Mouse (Mus musculus) 3T3-L1 (cell line): ENCODE measurements around the gene Slc43a1.

Experiments used
- DNase-seq: peaks from one replicate; pipeline ENCODE4 v3.0.0-alpha.2; 2015; ENCODE audit warnings: low read depth, low spot score

Gene Slc43a1

GRCm38 (mm10) chr2:84868521-84868943, 29.9 kb downstream of the Slc43a1 start:
- DNase-seq = peak; percentile 70

- no peak for DNase-seq
These were observed 30.3 kb downstream of the Slc43a1 start for GRCm38 (mm10) chr2:84868977-84869376.

GRCm38 (mm10) chr2:84870623-84871160, 32.0 kb downstream of the Slc43a1 start:
- no peak for DNase-seq

DNA sequence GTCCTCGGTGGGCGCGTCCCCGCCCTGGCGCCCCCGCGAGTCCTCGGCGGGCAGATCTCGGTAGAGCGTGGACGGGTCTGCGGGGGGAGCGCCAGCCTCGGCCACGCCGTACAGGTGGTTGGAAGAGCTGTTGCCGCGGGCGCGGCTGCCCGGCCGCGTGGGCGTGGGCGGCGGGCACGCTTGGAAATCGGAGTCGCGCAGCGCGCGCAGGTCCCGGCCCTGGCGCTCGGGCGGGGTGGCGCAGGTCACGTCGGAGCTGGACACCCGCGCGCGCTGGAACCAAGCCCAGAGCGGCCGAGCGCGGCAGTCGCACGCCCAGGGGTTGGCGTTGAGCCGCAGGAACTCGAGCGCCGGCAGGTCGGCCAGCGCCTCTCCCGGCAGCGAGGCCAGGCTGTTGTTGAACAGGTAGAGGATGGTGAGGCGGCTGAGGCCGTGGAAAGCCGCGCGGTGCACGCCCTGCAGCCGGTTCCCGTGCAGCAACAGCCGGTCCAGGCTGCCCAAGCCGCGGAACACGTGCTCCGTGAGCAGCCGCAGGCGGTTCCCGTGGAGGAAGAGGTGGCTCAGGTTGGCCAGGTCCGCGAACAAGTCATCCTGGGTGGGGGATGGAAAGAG, 33.6 kb downstream of the Slc43a1 start:
- no peak for DNase-seq

GRCm38 (mm10) chr2:84875842-84876241, 37.2 kb downstream of the Slc43a1 start:
- no peak for DNase-seq

DNA sequence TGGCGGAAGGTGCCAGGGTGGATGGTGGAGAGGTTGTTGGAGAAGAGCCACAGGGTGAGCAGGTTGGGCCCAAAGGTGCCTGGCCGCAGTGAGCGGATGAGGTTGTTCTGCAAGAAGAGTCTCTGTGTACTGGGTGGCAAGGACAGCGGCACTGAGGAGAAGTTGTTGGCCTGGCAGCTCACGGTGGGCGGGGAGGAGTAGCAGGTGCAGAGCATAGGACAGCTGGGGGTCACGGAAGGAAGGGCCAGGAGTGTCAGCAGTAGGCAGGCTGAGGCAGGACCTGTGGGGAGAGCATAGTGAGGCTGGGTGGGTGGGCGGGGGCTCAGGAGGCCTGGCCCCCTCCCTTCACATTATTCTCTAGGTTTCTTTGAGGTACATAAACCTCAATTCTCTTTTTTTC, 41.9 kb downstream of the Slc43a1 start:
- DNase-seq = no peak

DNA sequence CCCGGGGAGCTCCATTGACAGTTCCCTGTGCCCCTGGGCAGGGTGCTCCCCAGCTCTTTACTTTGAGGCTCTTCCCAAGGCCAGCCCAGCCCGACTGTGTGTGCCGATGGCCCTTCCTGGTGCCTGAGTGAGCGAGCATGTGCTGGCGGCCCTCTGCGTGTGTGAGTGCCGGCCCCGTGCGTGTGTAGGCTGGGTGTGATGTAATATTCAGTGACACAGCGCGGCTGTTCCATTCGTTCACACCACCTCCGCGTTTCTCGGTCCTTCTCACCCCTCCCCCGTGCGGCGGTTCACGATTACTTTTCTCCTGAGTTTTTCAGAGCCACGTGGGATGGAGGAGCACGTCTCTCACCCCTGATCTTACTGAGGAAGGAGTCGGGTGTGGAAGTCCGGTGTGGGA, 44.0 kb downstream of the Slc43a1 start:
- DNase-seq = no peak

DNA sequence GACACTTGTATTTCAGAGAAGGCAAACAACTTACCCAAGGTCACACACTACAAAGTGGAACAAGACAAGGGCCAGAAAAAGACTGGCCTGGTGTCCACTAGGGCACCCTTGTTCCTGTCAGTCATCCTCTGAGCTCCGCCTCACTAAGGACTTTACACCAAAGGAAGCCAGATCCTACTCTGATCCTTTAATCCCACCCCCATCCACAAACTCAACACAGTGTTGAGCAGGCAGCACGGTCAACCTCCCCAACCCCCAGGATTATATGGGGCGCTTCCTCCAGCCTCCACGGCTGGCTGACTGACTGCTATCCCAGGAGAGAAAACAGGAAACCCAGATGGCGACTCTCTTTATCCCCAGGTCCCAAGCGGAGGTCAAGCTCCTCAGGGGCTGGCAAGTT, 44.4 kb downstream of the Slc43a1 start:
- DNase-seq = no peak

DNA sequence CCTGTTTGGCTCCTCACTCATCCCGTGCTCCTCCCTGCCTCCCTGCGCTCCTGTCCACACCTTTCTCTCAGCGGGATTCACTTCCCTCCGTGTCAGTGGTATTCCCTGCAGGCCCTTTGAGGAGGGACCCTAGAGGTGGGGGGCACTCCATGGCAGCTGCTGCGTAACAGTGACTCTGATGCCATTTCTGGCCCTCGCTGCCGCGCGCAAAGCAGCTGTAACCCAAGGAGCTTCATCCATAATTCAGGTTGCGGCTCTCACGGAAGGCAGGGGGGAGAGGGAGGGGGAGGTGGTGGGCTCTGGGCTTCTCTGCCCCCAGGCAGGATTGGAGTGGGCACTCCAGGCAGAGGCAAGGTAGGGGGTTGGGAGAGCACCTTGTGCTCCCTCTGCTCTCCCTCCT, 44.9 kb downstream of the Slc43a1 start:
- no peak for DNase-seq

- no peak for DNase-seq
These were observed 45.3 kb downstream of the Slc43a1 start for GRCm38 (mm10) chr2:84883942-84884341.

GRCm38 (mm10) chr2:84884611-84885010, 46.0 kb downstream of the Slc43a1 start:
- DNase-seq = no peak

DNA sequence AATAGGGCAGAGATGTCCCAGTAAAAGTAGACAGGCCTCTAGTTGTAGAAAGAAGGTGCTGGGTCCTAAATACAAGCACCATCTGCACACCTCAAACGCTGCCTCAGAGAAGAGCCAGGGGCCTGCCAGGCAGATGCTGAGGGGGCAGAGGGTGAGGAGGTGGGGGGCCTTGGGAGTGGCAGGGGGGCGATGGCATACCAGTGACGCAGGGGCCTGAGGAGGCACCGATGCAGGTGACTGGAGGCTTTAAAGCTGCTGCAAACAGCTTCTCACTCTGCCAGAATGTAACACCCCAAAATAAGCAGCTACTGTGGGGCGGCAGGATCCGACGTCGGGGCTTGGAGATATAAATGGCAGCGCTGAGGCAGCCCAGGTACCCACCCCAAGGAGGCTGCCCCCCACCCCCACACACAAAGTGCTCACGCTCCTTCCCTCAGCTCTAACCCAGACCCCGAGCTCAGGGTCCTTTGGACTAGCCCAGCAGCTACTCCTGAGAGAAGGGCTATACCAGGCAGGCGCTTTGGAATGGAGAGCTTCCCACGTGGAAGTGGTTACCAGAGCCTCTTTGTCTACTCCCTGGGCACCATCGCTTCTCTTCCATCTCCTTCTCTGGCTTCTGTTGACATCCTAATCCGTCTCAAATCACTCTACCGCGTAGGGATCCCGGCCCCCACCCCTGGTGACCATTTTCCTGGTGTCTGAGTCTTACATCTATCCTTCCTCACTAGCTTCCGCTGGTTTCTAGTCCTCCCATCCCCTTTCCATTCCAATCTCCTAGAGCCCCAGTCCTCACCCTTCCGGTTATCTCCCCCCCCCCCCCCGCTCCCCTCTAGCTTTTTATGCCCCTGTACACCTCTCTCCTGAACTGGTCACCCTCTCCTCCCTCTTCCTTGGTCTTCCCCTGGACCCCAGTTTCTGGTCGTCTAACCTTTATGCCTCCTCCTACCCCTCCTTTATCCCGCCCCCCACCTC, 46.7 kb downstream of the Slc43a1 start:
- no peak for DNase-seq

DNA sequence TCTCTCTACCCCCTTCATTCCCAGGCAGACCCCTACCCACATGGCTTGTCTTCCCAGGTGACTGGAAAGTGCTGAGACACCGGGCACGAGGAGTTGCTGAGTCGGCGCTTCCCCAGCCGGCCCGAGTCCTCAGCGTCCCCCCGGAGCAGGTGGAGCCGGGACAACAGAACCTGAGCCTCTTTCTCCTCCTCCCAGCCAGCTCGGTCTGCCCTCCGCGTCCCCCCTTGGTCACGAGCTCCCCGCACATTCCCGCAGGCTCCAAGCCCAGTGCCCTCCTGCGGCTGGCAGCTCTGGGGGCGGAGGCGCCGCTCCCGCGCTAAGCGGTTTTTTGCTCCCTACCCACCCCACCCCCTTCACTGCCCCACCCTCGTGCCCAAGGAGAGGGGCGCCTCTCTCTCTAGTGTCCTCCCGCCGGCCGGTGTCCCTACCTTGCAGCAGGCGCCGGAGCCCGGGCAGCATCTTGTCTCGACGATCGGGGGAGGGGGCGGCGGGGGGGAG, 47.6 kb downstream of the Slc43a1 start, which contains the start of gene Rtn4rl2:
Gene Rtn4rl2 (minus strand): TSS at position 477 of the 498 bp plus-strand sequence.
- DNase-seq = no peak

- no peak for DNase-seq
These were observed 48.2 kb downstream of the Slc43a1 start for GRCm38 (mm10) chr2:84886821-84887281.

DNA sequence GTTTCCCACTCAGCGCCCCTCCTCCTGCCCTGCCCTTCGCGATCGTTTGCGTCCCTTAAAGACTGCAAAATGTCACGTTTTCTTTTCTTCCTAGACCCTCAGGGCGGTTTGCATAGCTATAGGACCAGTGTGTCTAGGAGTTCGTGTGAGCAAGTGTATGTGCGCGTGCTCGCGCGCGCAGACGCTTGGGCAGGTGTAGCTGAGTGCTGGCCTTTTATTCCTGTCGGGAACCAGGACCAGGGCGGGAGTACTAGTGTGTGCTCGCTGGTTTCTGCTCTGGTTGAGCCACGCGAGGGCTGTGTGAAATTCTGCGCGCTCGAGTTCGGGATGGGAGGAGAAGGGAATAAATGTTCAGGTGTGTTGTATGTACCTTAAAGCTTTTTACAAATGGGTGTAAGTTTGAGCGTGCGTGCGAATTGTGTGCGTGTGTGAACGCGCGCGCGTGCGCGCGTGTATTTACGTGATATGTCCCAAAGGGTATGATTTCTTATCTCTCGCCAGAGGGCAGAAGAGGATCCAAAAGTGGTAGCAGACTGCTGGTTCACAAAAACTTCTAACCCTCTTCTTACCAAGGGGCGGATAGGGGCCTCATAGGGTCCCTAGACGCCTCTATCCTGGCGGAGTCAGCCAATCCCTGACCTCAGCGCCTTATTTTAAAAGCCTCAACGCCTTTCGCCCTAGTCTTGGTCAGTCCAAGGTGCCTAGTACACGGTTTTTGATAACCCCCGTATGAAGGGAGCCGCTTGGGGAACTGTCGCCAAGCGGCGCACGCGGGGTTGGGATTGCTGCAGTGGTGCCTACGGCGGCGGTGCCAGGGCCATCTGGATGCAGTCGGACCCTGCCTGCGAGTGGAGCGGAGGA, 49.0 kb downstream of the Slc43a1 start:
- peak; percentile 58 for DNase-seq

DNA sequence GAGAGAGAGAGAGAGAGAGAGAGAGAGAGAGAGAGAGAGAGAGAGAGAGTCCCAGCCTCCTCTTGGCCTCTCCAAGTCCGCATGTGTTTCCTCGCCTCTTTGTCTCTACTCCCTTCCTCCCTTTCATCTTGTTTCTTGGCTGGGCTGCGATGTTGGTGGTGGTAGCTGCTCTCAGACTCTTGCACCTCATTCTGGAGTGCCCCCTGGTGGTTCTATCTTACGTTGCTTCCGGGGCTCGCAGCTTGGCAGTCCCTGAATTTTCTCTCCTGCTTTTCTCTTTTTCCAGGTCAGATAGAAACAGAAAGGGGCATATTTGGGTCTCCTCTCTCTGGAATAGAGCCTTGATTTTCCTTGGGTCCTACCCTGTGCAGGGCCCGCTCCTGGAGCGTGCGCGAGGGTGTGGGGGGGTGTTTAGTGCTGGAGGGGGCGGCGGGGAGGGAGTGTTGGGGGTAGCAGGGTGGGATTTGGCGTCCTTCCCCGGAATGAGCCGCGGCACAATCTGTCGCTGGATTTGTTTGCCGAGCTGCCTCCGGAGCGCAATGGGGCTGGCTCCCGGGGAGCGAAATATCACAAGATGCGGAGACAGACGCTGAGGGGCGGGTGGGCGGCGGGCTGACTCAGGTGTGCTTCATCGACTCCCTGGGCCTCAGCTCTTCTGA, 50.1 kb downstream of the Slc43a1 start:
- DNase-seq = peak; percentile 94

DNA sequence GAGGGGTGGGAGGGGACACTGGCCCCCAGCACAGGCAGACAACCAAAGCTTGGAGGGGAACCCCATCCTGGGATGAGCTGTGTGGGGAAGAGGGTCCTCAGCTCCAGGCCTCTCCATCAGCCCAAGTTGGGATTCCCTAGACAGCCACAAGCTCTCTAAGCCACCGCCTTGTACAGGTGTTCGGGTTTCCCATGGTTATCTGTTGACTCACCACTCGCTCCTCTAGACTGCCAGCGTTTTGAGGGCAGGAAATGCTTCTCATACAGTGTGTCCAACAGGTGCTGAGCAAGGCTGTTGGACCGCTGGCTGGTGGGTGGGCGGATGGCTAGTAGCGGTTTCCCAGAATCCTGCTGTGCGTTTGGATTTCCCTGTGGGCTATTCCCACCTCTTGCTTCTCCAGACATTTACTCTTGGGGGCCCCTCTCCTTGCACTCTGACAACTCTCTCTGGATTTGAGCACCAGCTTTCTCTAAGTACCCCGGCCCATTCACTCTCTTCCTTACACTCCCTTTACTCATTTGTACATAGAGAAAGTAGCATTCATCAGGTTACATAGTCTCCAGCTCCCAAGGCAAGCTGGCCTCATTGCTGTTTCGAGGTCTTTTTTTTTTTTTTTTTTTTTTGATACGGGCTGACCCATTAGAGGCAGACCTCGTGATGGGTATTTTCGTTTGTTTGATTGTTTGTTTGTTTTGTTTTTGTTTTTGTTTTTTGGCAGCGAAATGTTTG, 50.8 kb downstream of the Slc43a1 start:
- DNase-seq = peak; percentile 50

GRCm38 (mm10) chr2:84890045-84890340, 51.3 kb downstream of the Slc43a1 start:
- DNase-seq = peak; percentile 92

- no peak for DNase-seq
These were observed 54.7 kb downstream of the Slc43a1 start for GRCm38 (mm10) chr2:84893359-84893758.

DNA sequence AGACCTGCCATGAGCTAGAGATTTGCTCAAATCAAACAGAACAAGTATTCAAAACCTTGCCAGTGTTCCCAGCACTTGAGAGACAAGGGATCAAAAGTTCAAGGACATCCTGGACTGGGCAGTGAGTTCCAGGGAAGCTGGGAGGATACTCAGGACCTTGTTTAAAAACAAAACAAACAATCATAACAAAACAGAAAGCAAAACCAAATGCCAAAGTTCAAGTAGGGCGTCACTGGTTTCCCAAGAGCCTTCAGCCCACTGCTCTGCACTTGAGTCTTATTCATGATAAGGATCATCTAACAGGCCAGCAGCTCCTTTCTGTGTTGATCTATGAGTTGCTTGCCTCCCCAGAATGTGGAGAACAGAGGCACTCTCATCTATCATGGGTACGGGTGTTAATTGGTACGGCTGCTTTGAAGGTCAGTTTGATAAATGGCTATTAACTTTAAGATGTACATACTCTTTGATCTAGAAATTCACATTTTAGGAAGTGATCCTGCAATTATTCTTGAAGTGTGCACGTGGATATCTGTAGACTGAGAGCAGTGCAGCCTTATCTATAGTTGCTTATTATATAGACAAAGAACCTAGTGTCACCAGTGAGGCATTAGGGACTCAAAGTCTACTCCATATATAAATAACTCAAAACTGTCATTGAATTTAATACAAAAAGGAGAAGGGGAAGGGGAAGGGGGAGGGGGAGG, 57.0 kb downstream of the Slc43a1 start:
- DNase-seq = no peak
